In the genomic region with DNA sequence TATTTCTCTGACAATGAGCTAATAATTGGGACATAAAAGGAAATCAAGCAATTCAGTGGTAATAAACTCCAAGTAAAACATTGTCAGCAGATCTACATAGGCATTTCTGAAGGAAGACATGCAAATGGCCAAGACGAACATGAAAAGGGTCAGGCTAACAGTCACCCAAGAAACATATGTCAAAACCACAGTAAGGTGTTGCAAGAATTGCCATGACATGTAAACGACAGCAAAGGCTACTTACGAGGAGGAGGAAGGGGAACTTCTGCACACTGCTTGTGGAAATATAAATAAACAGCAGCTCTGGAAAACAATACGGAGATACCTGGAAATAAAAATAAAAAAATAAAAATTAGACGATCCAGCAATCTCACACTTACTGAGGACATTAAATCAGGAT, we compare ENCODE assay signal across 16 mouse cellular contexts.
"Had no signal": no experiment of that assay in that cellular context is flagged by ENCODE, and none has a peak within 500 bp of the region (broad histone marks: within the 10 kb centered on the region; RNA-seq: fewer than 3 reads in every experiment).

No protein-coding gene starts in this region.

- H3K4me2 ChIP-seq: lung, embryonic 14.5 days; midbrain, embryonic 13.5 days; midbrain, embryonic 15.5 days; neural tube, embryonic 12.5 days had no signal

- H3K27me3 ChIP-seq: midbrain, embryonic 13.5 days; neural tube, embryonic 12.5 days had no signal

- DNase-seq: lung, adult 18-20 months; lung, embryonic 14.5 days; lung, postnatal 10 days; lung, postnatal 4 days; retina, postnatal 1 day; right cerebral cortex, adult 18-20 months; right cerebral cortex, postnatal 25 days; right cerebral cortex, postnatal 4 days; spleen, adult 18-20 months; thymus, adult 18-20 months; thymus, postnatal 14 days; thymus, postnatal 36 days had no signal

- H3K9me3 ChIP-seq: midbrain, embryonic 10.5 days; midbrain, embryonic 13.5 days; midbrain, embryonic 15.5 days; neural tube, embryonic 12.5 days had no signal

- H3K27ac ChIP-seq: midbrain, embryonic 10.5 days; midbrain, embryonic 13.5 days; midbrain, embryonic 15.5 days; neural tube, embryonic 12.5 days had no signal

- H3K4me1 ChIP-seq: neural tube, embryonic 12.5 days had no signal

- H3K36me3 ChIP-seq: midbrain, embryonic 10.5 days; midbrain, embryonic 13.5 days; midbrain, embryonic 15.5 days; neural tube, embryonic 12.5 days had no signal

- H3K4me3 ChIP-seq: midbrain, embryonic 10.5 days; midbrain, embryonic 13.5 days; midbrain, embryonic 15.5 days; neural tube, embryonic 12.5 days had no signal

- H3K9ac ChIP-seq: lung, embryonic 14.5 days; midbrain, embryonic 13.5 days; midbrain, embryonic 15.5 days; neural tube, embryonic 12.5 days had no signal

- ATAC-seq: midbrain, embryonic 13.5 days; midbrain, embryonic 15.5 days had no signal
